Mouse (Mus musculus): ENCODE measurements around the gene Gm10190.
"Not testable (repeated sequence)": the region's sequence is repeated elsewhere in the genome, so short reads cannot be mapped to it uniquely, and the experiment has no call there.

The Gm10190 gene

GRCm38 (mm10) chr17:80372989-80373725, at the start of gene Gm10190:
TSS of gene Gm10190 (minus strand) at chr17:80373541.
- in situ Hi-C loops (cut with MboI, MseI) = no loop called here

GRCm38 (mm10) chr17:80420998-80421397, 47.7 kb upstream of the Gm10190 start:
- in situ Hi-C loops (cut with MboI, MseI) = no loop called here

- in situ Hi-C loops (cut with MboI, MseI) = no loop called here
These were observed 45.4 kb upstream of the Gm10190 start for GRCm38 (mm10) chr17:80418572-80419210.

- in situ Hi-C loops (cut with MboI, MseI) = no loop called here
These were observed 37.8 kb upstream of the Gm10190 start for GRCm38 (mm10) chr17:80411182-80411581.

GRCm38 (mm10) chr17:80398243-80398642, 24.9 kb upstream of the Gm10190 start:
- in situ Hi-C loops (cut with MboI, MseI) = no loop called here

- in situ Hi-C loops (cut with MboI, MseI) = no loop called here
These were observed 18.4 kb upstream of the Gm10190 start for GRCm38 (mm10) chr17:80391423-80392403.

GRCm38 (mm10) chr17:80390024-80390423, 16.7 kb upstream of the Gm10190 start:
- in situ Hi-C loops (cut with MboI, MseI) = no loop called here

GRCm38 (mm10) chr17:80385671-80386070, 12.3 kb upstream of the Gm10190 start:
- in situ Hi-C loops (cut with MboI, MseI) = no loop called here

- in situ Hi-C loops (cut with MboI, MseI) = not testable (repeated sequence)
These were observed 5.0 kb upstream of the Gm10190 start for GRCm38 (mm10) chr17:80378386-80378785.

- in situ Hi-C loops (cut with MboI, MseI) = no loop called here
These were observed 370 bp upstream of the Gm10190 start for GRCm38 (mm10) chr17:80373726-80374096.

GRCm38 (mm10) chr17:80368606-80369005, 4.7 kb downstream of the Gm10190 start:
- in situ Hi-C loops (cut with MboI, MseI) = no loop called here

- in situ Hi-C loops (cut with MboI, MseI) = no loop called here
These were observed 6.1 kb downstream of the Gm10190 start for GRCm38 (mm10) chr17:80367276-80367675.

- in situ Hi-C loops (cut with MboI, MseI) = no loop called here
These were observed 13.1 kb downstream of the Gm10190 start for GRCm38 (mm10) chr17:80360245-80360644.

- in situ Hi-C loops (cut with MboI, MseI) = no loop called here
These were observed 26.1 kb downstream of the Gm10190 start for GRCm38 (mm10) chr17:80347234-80347633.

- in situ Hi-C loops (cut with MboI, MseI) = no loop called here
These were observed 26.7 kb downstream of the Gm10190 start for GRCm38 (mm10) chr17:80346591-80347125.

- in situ Hi-C loops (cut with MboI, MseI) = no loop called here
These were observed 28.1 kb downstream of the Gm10190 start for GRCm38 (mm10) chr17:80345277-80345676.

GRCm38 (mm10) chr17:80332386-80332785, 41.0 kb downstream of the Gm10190 start:
- in situ Hi-C loops (cut with MboI, MseI) = loop anchor here (5.0 kb wide), 1 partner anchor 80 kb away; no protein-coding TSS in a partner anchor

- in situ Hi-C loops (cut with MboI, MseI) = no loop called here
These were observed 46.9 kb downstream of the Gm10190 start for GRCm38 (mm10) chr17:80326431-80326830.

- in situ Hi-C loops (cut with MboI, MseI) = no loop called here
These were observed 47.9 kb downstream of the Gm10190 start for GRCm38 (mm10) chr17:80325456-80325855.

- in situ Hi-C loops (cut with MboI, MseI) = no loop called here
These were observed 48.8 kb downstream of the Gm10190 start for GRCm38 (mm10) chr17:80324521-80324920.

- in situ Hi-C loops (cut with MboI, MseI) = no loop called here
These were observed 49.7 kb downstream of the Gm10190 start for GRCm38 (mm10) chr17:80323658-80324057.

All from T-helper 1 cell (primary cell).